Mouse (Mus musculus) testis, adult 2 months (tissue): ENCODE measurements around the gene Ap3b1. TPM values are rescaled to one million over a fixed set of nuclear protein-coding genes. Genes with fewer than 3 reads are reported as not detected.
"Not testable (repeated sequence)": the region's sequence is repeated elsewhere in the genome, so short reads cannot be mapped to it uniquely, and the experiment has no call there.

Experiments
- H3K27ac ChIP-seq: fragments of 200-500 bp; 2 replicates; pipeline ENCODE4 v1.5.1; 2012; ENCODE audit warnings: low read depth, low read length; ENCODE audit not compliant: control insufficient read depth, insufficient read depth
- H3K27me3 ChIP-seq: fragments of 200-500 bp; 2 replicates; pipeline ENCODE4 v1.6.1; 2012; ENCODE audit warnings: mild to moderate bottlenecking, low read length, moderate library complexity; ENCODE audit not compliant: control insufficient read depth, insufficient read depth
- H3K36me3 ChIP-seq: fragments of 200-500 bp; 2 replicates; pipeline ENCODE4 v1.6.1; 2012; ENCODE audit warnings: mild to moderate bottlenecking, low read length; ENCODE audit not compliant: control insufficient read depth, insufficient read depth
- H3K4me1 ChIP-seq: fragments of 200-500 bp; 2 replicates; pipeline ENCODE4 v1.6.1; 2012; ENCODE audit warnings: low read length; ENCODE audit not compliant: control insufficient read depth, insufficient read depth
- H3K4me3 ChIP-seq: fragments of 200-500 bp; 2 replicates; pipeline ENCODE4 v1.5.1; 2012; ENCODE audit warnings: low read depth, mild to moderate bottlenecking, low read length, moderate library complexity, mixed read lengths; ENCODE audit not compliant: control insufficient read depth
- CTCF ChIP-seq: fragments of 200-500 bp; IDR thresholded peaks from 2 replicates; pipeline ENCODE4 v1.5.1; 2012; ENCODE audit warnings: low read depth, mild to moderate bottlenecking, inconsistent platforms, low read length, moderate library complexity; ENCODE audit not compliant: control insufficient read depth, insufficient read depth, insufficient replicate concordance
- POLR2A ChIP-seq: fragments of 200-500 bp; IDR thresholded peaks from 2 replicates; pipeline ENCODE4 v1.6.1; 2012; ENCODE audit warnings: low read depth, mild to moderate bottlenecking, inconsistent platforms, low read length, moderate library complexity; ENCODE audit not compliant: control insufficient read depth
- polyA plus RNA-seq: library from polyadenylated mRNA; depleted of rRNA; stranded (reverse); fragments of >200 nt; gene quantifications from 2 replicates; pipeline ENCODE4 v1.2.3, GENCODE M21; 2012

The Ap3b1 gene
- polyA plus RNA-seq, 1 experiment: 122 TPM

DNA sequence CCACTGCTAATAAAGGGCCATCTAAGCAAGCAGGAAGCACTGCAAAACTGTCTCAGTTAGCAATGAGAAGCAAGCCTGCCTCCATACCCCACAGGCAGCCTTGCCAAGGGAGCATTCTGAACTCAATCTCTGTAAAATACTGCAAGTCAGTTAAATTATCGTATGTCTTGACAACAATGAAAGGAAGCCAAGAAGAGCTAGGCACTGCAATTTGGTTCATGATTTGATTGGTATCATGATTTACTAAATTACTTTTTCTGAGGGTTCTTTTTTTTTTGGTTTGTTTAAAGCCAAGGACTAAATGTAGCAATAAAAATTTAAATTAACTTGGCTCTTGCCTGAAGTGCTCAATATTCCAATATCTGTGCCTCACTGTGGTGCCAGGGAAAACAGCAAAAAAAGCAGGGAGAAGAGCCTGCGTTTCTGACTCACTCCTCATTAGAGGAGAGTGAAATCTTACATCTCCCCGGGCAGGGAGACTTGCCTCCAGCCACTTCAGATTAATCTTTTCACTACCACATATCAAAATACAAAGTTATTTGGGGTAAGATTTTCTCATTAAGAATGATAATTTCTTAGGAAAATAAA, 28.3 kb upstream of the Ap3b1 start:
- no peak overlapping the region for H3K4me3 ChIP-seq

DNA sequence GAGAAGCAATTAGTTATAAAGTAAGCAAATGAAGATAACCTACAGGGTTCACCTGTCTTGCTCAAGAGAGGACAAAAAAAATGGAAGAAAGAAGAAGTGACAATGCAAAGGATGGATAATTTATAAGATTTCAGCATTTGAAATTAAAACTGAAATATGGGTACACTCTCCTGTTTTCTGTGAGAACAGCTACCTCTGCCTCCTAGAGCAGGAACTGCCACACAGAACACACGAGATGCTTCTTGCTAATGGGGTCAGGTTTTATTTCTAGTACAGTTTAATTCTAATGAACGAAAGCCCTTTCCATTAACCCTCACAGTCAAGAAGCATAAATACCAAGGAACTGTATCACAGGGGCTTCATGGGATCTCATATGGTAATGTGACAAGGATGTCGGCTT, 20.4 kb upstream of the Ap3b1 start:
- Histone ChIP-seq H3K27me3 (no peaks in the 10 kb centered on the region), H3K4me3 (no peak overlapping the region), H3K4me1 (no peaks in the 10 kb centered on the region), H3K36me3 (no peaks in the 10 kb centered on the region), H3K27ac (no peak overlapping the region)
- TF ChIP-seq CTCF (no peak), POLR2A (no peak)

More for the DNA sequence above, 28.3 kb upstream of the Ap3b1 start:
- no peaks in the 10 kb centered on the region for H3K27me3 ChIP-seq
- TF ChIP-seq CTCF (no peak), POLR2A (no peak)
- no peak overlapping the region for H3K27ac ChIP-seq
- H3K36me3 ChIP-seq: no peaks in the 10 kb centered on the region
- H3K4me1 ChIP-seq: no peaks in the 10 kb centered on the region; the same call in 1 of the 2 replicates

DNA sequence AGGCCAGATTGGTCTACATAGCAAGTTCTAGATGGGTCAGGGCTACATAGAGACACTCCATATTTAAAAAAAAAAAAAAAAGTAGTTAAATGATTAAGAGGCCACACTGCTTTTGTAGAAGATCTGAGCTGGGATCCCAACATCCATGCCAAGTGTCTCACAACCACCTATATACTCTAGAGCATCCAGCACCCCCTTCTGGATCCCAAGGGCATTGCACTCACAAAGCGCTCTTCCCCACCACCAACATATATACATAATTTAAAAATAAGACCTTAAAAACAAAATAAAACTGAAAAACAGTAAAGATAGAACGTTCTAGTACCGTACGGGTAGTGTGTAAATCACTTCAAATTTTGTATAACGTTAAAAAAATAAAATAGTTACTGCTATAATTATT, 15.6 kb upstream of the Ap3b1 start:
- Histone ChIP-seq H3K27me3 (no peaks in the 10 kb centered on the region), H3K4me1 (no peaks in the 10 kb centered on the region), H3K4me3 (no peak overlapping the region), H3K36me3 (no peaks in the 10 kb centered on the region), H3K27ac (no peak overlapping the region)
- TF ChIP-seq CTCF (peak; percentile 16; the same call in 1 of the 2 replicates), POLR2A (no peak)

DNA sequence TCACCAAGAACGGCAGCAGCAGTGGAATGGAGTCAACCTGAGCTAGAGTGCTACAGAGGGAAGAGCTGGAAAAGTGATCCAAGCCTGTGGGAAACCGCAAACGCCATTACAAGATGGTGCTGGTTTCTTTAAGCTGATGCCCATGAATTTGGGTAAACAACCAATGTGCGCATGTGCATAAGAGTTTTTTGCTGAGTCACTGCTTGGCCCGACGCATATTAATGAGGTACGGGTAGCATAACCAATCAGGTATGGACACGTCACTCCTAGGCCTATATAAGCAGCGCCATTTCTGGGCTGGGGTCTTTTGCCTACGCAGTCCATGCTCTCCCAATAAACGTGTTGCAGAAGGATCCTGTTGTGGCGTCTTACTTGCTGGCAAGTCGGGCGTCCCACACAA, 14.2 kb upstream of the Ap3b1 start:
- not testable (repeated sequence) for H3K27ac ChIP-seq, H3K36me3 ChIP-seq, H3K4me3 ChIP-seq, H3K4me1 ChIP-seq, H3K27me3 ChIP-seq

DNA sequence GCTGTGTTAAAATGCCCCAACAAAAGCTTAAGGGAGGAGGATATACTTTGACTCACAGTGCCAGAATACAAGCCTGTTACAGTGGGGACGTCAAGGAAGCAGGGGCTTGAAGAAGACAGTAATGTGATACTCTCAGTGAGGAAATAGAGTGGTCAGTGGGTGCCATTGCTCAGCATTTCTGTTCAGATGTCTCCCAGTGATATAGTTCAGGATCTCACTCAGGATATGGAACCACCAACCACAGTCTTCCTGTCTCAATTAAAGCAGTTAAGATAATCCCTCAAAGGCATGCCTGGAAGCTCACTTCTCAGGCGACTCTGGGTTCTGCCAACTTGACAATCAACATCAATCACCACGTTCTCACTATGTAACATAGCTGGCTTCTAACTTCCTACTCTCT, 4.2 kb upstream of the Ap3b1 start:
- Histone ChIP-seq H3K27ac (no peak overlapping the region), H3K27me3 (no peaks in the 10 kb centered on the region), H3K4me1 (peaks cover 4% of the 10 kb centered on the region; the same call in 1 of the 2 replicates), H3K36me3 (no peaks in the 10 kb centered on the region), H3K4me3 (peak overlapping the region; percentile 21; the same call in 1 of the 2 replicates)
- TF ChIP-seq POLR2A (no peak), CTCF (no peak)

DNA sequence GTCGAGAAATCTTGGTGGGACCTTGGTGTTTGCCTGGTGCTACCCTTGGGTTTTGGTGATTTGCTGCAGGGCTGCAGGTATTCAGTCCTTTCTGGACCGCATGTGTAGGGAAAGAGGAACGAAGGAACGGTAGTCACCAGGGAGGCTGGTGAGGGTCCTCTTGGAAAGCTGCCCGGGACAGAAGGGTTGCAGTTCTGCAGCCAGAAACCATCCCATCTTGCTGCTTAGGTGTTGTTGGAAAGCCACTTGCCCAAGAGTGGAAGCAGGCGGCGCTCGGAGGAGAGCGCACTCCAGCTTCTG, 709 bp upstream of the Ap3b1 start:
- no peaks in the 10 kb centered on the region for H3K27me3 ChIP-seq
- peak overlapping the region; percentile 23 for H3K27ac ChIP-seq
- TF ChIP-seq CTCF (no peak), POLR2A (no peak)
- peaks cover 4% of the 10 kb centered on the region for H3K4me1 ChIP-seq
- peak overlapping the region; percentile 92 for H3K4me3 ChIP-seq
- H3K36me3 ChIP-seq: no peaks in the 10 kb centered on the region

DNA sequence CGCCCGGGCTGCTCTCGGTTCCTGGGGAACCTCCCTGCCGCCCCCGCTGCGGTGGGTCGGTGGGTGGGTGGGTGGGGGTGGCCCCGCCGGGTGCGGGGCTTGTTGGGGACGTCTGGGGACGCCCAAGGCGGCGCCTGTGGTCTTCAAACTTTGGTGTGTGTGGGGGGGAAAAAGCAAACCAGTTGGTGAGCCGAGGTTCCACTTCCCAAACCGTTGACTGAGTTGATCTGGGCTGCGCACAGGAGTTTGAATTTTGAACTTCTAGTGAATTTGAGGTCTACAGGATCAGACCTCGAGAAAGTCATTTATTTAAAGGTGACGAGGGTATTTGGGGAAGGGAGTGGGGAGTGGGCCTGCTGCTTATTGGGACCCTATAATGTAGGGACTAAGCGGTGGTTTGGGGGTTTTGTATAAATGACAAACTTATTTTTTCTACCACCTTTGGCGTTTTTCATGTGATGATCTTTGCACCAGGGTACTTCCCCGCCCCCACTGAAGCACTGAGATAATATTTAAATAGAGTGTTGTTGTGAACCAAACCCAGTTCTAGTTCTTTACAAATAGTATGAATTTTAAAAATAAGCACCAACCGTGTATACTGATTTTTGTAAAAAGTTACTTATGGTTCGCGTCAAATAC, 641 bp downstream of the Ap3b1 start:
- H3K4me3 ChIP-seq: peak overlapping the region; percentile 92
- H3K27me3 ChIP-seq: no peaks in the 10 kb centered on the region
- TF ChIP-seq CTCF: no peak
- H3K4me1 ChIP-seq: peaks cover 4% of the 10 kb centered on the region
- H3K27ac ChIP-seq: peak overlapping the region; percentile 75
- no peaks in the 10 kb centered on the region for H3K36me3 ChIP-seq

DNA sequence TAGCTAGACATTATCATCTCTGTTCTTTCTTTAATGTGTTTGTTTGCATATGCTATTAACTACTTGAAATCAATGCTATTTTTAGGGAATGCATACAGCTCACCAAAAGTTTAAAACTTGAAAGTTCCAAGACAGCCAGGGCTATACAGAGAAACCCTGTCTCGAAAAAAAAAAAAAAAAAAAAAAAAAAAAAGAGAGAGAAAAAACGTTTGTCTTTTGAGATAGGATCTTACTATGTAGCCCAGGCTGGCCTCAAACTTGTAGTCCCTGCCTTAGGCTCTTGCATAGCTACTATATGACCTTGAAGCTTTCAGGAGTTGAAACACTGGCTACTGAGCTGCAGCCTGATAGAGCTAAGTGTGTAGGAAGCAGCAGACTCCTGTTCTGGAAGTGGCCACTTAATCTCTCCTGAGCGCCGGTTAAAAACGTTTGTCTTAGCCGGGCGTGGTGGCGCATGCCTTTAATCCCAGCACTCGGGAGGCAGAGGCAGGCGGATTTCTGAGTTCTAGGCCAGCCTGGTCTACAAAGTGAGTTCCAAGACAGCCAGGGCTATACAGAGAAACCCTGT, 2.3 kb downstream of the Ap3b1 start:
- H3K4me3 ChIP-seq, H3K27ac ChIP-seq, H3K36me3 ChIP-seq, H3K27me3 ChIP-seq, H3K4me1 ChIP-seq: not testable (repeated sequence)
